Comparison of ENCODE assay signal across 8 mouse cellular contexts in the genomic region with DNA sequence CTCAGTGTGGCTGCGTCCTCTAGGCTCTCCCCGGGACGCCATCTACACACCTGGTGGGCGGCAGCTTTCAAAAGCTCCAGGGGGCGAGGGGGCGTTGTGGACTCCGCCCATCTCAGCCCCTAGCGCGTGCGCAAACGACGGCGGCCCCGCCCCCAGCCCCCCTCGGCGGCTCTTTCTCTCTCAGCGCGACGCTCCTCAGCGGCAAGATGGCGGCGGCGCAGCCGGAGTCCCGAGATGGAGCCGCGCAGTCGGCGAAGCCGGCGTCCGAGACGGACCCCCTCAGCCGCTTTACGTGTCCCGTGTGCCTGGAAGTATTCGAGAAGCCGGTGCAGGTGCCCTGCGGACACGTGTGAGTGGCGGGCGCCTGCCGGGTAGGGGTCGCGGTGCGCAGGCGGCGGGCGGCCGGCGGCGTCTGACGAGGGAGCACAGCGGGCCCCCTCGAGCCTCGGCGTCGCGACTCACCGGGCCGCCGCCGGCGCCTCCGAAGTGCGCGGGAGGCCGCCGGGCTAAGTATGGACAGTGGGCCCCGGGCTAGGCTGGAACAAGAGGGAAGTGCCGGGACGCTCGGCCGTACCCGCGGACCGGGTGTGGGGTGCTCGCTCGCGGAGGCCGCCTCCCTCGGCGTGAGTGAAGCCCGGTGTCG. TPM values are rescaled to one million over a fixed set of nuclear protein-coding genes. Genes with fewer than 3 reads are reported as not detected.
DNase-seq lines count a peak whose midpoint lies in the region; ATAC-seq and TF ChIP-seq lines count a peak whose summit lies in the region.

No protein-coding gene starts in this region.

- intact Hi-C loops in heart, postnatal 36 days (cut with DNase I), result no loop called here

- H3K4me2 ChIP-seq in forebrain, embryonic 16.5 days (ENCODE audit: low read length), result peak overlapping the region; percentile 73

- TF ChIP-seq CTCF in MEL (IDR thresholded peaks at IDR 0.05 in 2 of 3, conservative IDR thresholded peaks at IDR 0.05 in 1 of 3; ENCODE audit: control insufficient read depth in 1 of 3, insufficient read depth in 1 of 3, low read depth in 2 of 3, low read length in 3 of 3, poor library complexity in 1 of 3, severe bottlenecking in 1 of 3), result no peak

- peak; percentile 92 for DNase-seq in MEL (ENCODE audit: low read depth, low spot score)
- DNase-seq in cerebellum, adult 11-12 months, result peak; percentile 86
- DNase-seq in heart, postnatal 36 days, result peak; percentile 88
- peak; percentile 76 to 79 for DNase-seq in layer of hippocampus, adult 8-10 months (ENCODE audit: low spot score in 2 of 2)
- peak; percentile 92 for DNase-seq in lung, postnatal 10 days
- peak; percentile 87 for DNase-seq in ovary, postnatal 36 days (ENCODE audit: low spot score)
- peak; percentile 97 for DNase-seq in thymus, postnatal 14 days

- peak overlapping the region; percentile 98 for H3K9ac ChIP-seq in MEL (ENCODE audit: control insufficient read depth, low read depth, low read length, poor library complexity, severe bottlenecking)
- H3K9ac ChIP-seq in forebrain, embryonic 16.5 days (replicated peaks; ENCODE audit: low read depth, low read length), result peak overlapping the region; percentile 97

- no peaks in the 10 kb centered on the region for H3K9me3 ChIP-seq in MEL (replicated peaks; ENCODE audit: insufficient read depth, low read length)
- H3K9me3 ChIP-seq in forebrain, embryonic 16.5 days (ENCODE audit: control insufficient read depth, low read length), result no peaks in the 10 kb centered on the region

- peak; percentile 68 to 88; a peak in 2 of 4 replicates for TF ChIP-seq POLR2A in MEL (IDR thresholded peaks at IDR 0.05; ENCODE audit: control insufficient read depth in 1 of 2, insufficient read depth in 1 of 2, low read depth in 1 of 2, low read length in 2 of 2, poor library complexity in 1 of 2)

- peak; percentile 94 for ATAC-seq in forebrain, embryonic 16.5 days

- H3K4me3 ChIP-seq in MEL (ENCODE audit: control insufficient read depth in 1 of 2, insufficient read depth in 1 of 2, low read depth in 2 of 2, low read length in 2 of 2), result peak overlapping the region; percentile 94 to 99
- H3K4me3 ChIP-seq in forebrain, embryonic 16.5 days (replicated peaks; ENCODE audit: low read length), result peak overlapping the region; percentile 97

- no peaks in the 10 kb centered on the region for H3K27me3 ChIP-seq in MEL (ENCODE audit: control insufficient read depth in 1 of 2, insufficient read depth in 2 of 2, low read length in 2 of 2)
- H3K27me3 ChIP-seq in forebrain, embryonic 16.5 days (replicated peaks; ENCODE audit: control insufficient read depth, insufficient read depth, low read length), result no peaks in the 10 kb centered on the region

- no peak for TF ChIP-seq EP300 in MEL (IDR thresholded peaks at IDR 0.05; ENCODE audit: low read depth in 1 of 2, low read length in 2 of 2)

- peak overlapping the region; percentile 65 for H3K27ac ChIP-seq in MEL (ENCODE audit: control insufficient read depth, low read depth, low read length)
- peak overlapping the region; percentile 90 for H3K27ac ChIP-seq in forebrain, embryonic 16.5 days (ENCODE audit: low read length)

- H3K79me2 ChIP-seq in MEL (ENCODE audit: control insufficient read depth, insufficient read depth, low read length, poor library complexity), result peaks cover 20% of the 10 kb centered on the region

- WGBS in forebrain, embryonic 16.5 days, result under 1% methylated on average over 85 of the region's 85 CpGs

- no peak for TF ChIP-seq RAD21 in MEL (IDR thresholded peaks at IDR 0.05; ENCODE audit: low read depth, low read length)

- H3K36me3 ChIP-seq in MEL (ENCODE audit: control insufficient read depth in 1 of 2, insufficient read depth in 2 of 2, low read length in 2 of 2), result peaks cover 4 to 17% of the 10 kb centered on the region in 2 experiments; a peak in 3 of 4 replicates
- no peaks in the 10 kb centered on the region for H3K36me3 ChIP-seq in forebrain, embryonic 16.5 days (ENCODE audit: control insufficient read depth, insufficient read depth)

- H3K4me1 ChIP-seq in MEL (ENCODE audit: control insufficient read depth in 1 of 2, insufficient read depth in 2 of 2, low read length in 2 of 2), result peaks cover 14 to 27% of the 10 kb centered on the region in 2 experiments
- peaks cover 26% of the 10 kb centered on the region for H3K4me1 ChIP-seq in forebrain, embryonic 16.5 days (replicated peaks; ENCODE audit: control insufficient read depth, insufficient read depth, low read length)

TF ChIP-seq in MEL, 35 proteins besides CTCF, POLR2A, EP300 and RAD21:
- TF ChIP-seq SMC3 (IDR thresholded peaks at IDR 0.05; ENCODE audit: low read depth, low read length) (no peak), GABPA (IDR thresholded peaks at IDR 0.05; ENCODE audit: low read depth, low read length) (no peak), BHLHE40 (IDR thresholded peaks at IDR 0.05; ENCODE audit: borderline replicate concordance, low read depth, low read length) (no peak), MAZ (IDR thresholded peaks at IDR 0.05; ENCODE audit: low read depth, low read length) (peak; percentile 41; the same call in 1 of the 2 replicates), MYB (IDR thresholded peaks at IDR 0.05; ENCODE audit: low read depth, low read length) (no peak), E2F4 (IDR thresholded peaks at IDR 0.05; ENCODE audit: borderline replicate concordance, low read depth, low read length) (no peak), USF2 (IDR thresholded peaks at IDR 0.05; ENCODE audit: borderline replicate concordance in 1 of 2, insufficient read depth in 1 of 2, low read depth in 1 of 2, low read length in 2 of 2) (no peak), ZC3H11A (IDR thresholded peaks at IDR 0.05; ENCODE audit: low read depth, low read length) (no peak; the same call in 1 of the 2 replicates), RCOR1 (IDR thresholded peaks at IDR 0.05; ENCODE audit: low read depth, low read length) (no peak), TBP (IDR thresholded peaks at IDR 0.05; ENCODE audit: low read depth, low read length) (0 out of 2 replicates have a peak, but pooled peaks have one; percentile 32), GATA1 (IDR thresholded peaks at IDR 0.05; ENCODE audit: low read depth, low read length) (no peak), MEF2A (IDR thresholded peaks at IDR 0.05; ENCODE audit: extremely low read depth, insufficient replicate concordance, low read depth, low read length, poor library complexity, severe bottlenecking) (no peak), POLR2AphosphoS2 (IDR thresholded peaks at IDR 0.05; ENCODE audit: low read length) (peak; percentile 67; the same call in 1 of the 2 replicates), ELF1 (IDR thresholded peaks at IDR 0.05; ENCODE audit: low read depth, low read length) (no peak), ETS1 (IDR thresholded peaks at IDR 0.05; ENCODE audit: low read depth, low read length) (no peak), SIN3A (IDR thresholded peaks at IDR 0.05; ENCODE audit: low read length) (peak; percentile 25; the same call in 1 of the 2 replicates), HCFC1 (IDR thresholded peaks at IDR 0.05; ENCODE audit: low read depth, low read length) (peak; percentile 72), ZKSCAN1 (IDR thresholded peaks at IDR 0.05; ENCODE audit: low read depth, low read length) (no peak), JUND (IDR thresholded peaks at IDR 0.05; ENCODE audit: low read depth, low read length) (no peak), ZNF384 (IDR thresholded peaks at IDR 0.05; ENCODE audit: low read depth, low read length) (no peak), NRF1 (IDR thresholded peaks at IDR 0.05; ENCODE audit: insufficient read depth, low read depth, low read length, poor library complexity, severe bottlenecking) (peak; percentile 86), MAX (IDR thresholded peaks at IDR 0.05; ENCODE audit: low read length) (no peak), UBTF (IDR thresholded peaks at IDR 0.05; ENCODE audit: borderline replicate concordance, insufficient read depth, low read depth, low read length) (no peak), CHD1 (IDR thresholded peaks at IDR 0.05; ENCODE audit: low read depth, low read length) (peak; percentile 48; the same call in 1 of the 2 replicates), TAL1 (IDR thresholded peaks at IDR 0.05; ENCODE audit: low read length) (no peak), USF1 (IDR thresholded peaks at IDR 0.05; ENCODE audit: low read depth, low read length) (no peak; the same call in 1 of the 2 replicates), MXI1 (IDR thresholded peaks at IDR 0.05; ENCODE audit: low read depth, low read length) (peak; percentile 33), NELFE (IDR thresholded peaks at IDR 0.05; ENCODE audit: low read depth, low read length) (peak; percentile 73), MYC (IDR thresholded peaks at IDR 0.05; ENCODE audit: low read depth, low read length) (no peak), ZMIZ1 (IDR thresholded peaks at IDR 0.05; ENCODE audit: low read depth, low read length) (peak; percentile 82; the same call in 1 of the 2 replicates), TCF12 (IDR thresholded peaks at IDR 0.05; ENCODE audit: low read depth, low read length) (peak; percentile 70)

RNA-seq across cellular contexts. Expression of a gene that starts 10.7 kb away (rescaled TPM):
- 9.4 and 9.8 TPM in 2 replicates for total RNA-seq in MEL (2012; rRNA removed)
- 10 to 100 TPM in 1 of 2 experiments, not detected in 1; 33.5 TPM for polyA plus RNA-seq in MEL (2012; ENCODE audit: insufficient read depth in 1 of 2, insufficient read length in 2 of 2, low read depth in 1 of 2, low replicate concordance in 2 of 2, missing spikeins in 1 of 2)
- 34.8 and 37.6 TPM in 2 replicates for polyA plus RNA-seq in forebrain, embryonic 16.5 days (2015; fragmentation: Nextera tagmentation; extraction: Ambion mirVana)
- total RNA-seq in heart, postnatal 36 days (2021), result 10 to 100 TPM; 13.6 to 14.6 TPM
- total RNA-seq in layer of hippocampus, adult 8-10 months (2022), result 10 to 100 TPM; 70.1 to 86.1 (median 77.0) TPM

RNA-seq across cellular contexts. Expression of a gene that starts 10.9 kb away (rescaled TPM):
- 39.5 and 44.0 TPM in 2 replicates for total RNA-seq in MEL (2012; rRNA removed)
- 10 to 100 TPM in 1 of 2 experiments, not detected in 1; 49.2 TPM for polyA plus RNA-seq in MEL (2012; ENCODE audit: insufficient read depth in 1 of 2, insufficient read length in 2 of 2, low read depth in 1 of 2, low replicate concordance in 2 of 2, missing spikeins in 1 of 2)
- polyA plus RNA-seq in forebrain, embryonic 16.5 days (2015; fragmentation: Nextera tagmentation; extraction: Ambion mirVana), result 133 and 140 TPM in 2 replicates
- total RNA-seq in heart, postnatal 36 days (2021), result 10 to 100 TPM; 68.2 to 70.1 TPM
- 10 to 100 TPM; 52.1 to 56.4 (median 52.9) TPM for total RNA-seq in layer of hippocampus, adult 8-10 months (2022)

RNA-seq across cellular contexts. Expression of a gene that starts 34.6 kb away (rescaled TPM):
- total RNA-seq in MEL (2012; rRNA removed), result 0.19 and 0.20 TPM in 2 replicates
- under 1 TPM in 1 of 2 experiments, not detected in 1; 0.74 TPM for polyA plus RNA-seq in MEL (2012; ENCODE audit: insufficient read depth in 1 of 2, insufficient read length in 2 of 2, low read depth in 1 of 2, low replicate concordance in 2 of 2, missing spikeins in 1 of 2)
- 4.3 and 4.4 TPM in 2 replicates for polyA plus RNA-seq in forebrain, embryonic 16.5 days (2015; fragmentation: Nextera tagmentation; extraction: Ambion mirVana)
- total RNA-seq in heart, postnatal 36 days (2021), result 1 to 10 TPM; 1.5 to 2.0 TPM
- total RNA-seq in layer of hippocampus, adult 8-10 months (2022), result 1 to 10 TPM in 1 of 4 experiments, under 1 TPM in 3; 0.28 to 1.1 (median 0.53) TPM

Comparison
In these comparisons a context has a peak if more than half of its experiments do, and no peak if none do; other contexts are left out.
1. Peak in every context shown above with its lines: DNase-seq, ATAC-seq, H3K4me3 ChIP-seq and H3K27ac ChIP-seq.